Mouse (Mus musculus) gastrocnemius, postnatal 14 days (tissue): ENCODE results near the gene Pidd1. TPM values are rescaled to one million over a fixed set of nuclear protein-coding genes. Genes with fewer than 3 reads are reported as not detected.
A peak's percentile ranks its signal among the peaks of the same experiment; 100 is the strongest.
"Not testable (repeated sequence)": the region's sequence is repeated elsewhere in the genome, so short reads cannot be mapped to it uniquely, and the experiment has no call there.

ENCODE experiments used
- DNase-seq: peaks from one replicate; pipeline ENCODE4 v3.0.0; 2021; ENCODE audit warnings: mixed read lengths
- intact Hi-C: fragments of 180-260 bp; cut with DNase I; formaldehyde crosslinking; loops from one replicate; pipeline ENCODE4 v1.15.1; 2025; ENCODE audit warnings: low total_unique reads
- total RNA-seq, 2 experiments: library from RNA; stranded (reverse); gene quantifications; 2 replicates each; pipeline ENCODE4 v1.2.3; 2021

The Pidd1 gene
- total RNA-seq, 2 experiments from 2014 or later: 0.55 to 0.75 TPM

DNA sequence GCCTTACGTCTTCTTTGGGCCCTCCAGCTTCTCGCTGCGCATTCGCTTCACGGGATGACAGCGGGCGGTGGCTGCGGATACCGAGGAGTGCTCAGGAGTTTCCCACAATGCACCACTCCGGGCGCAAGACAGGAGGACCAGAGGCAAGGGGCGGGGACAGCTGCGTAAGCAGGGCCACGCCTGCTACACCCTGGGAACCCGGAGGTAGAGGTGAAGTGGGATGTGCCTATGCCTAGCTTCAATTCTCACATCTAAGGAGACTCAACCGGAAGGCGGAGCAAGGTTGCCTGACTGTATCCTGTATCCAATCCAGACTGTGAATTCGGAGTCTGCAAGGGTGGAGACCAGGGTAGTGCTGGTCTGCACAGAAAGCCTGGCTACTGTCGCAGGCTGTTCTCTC is 14.5 kb downstream of the Pidd1 start, which contains the start of gene Cend1:
Cend1 (minus strand) TSS at position 182 of the 400 bp plus-strand sequence.
- DNase-seq: no peak
- intact Hi-C loops: no loop called here

DNA sequence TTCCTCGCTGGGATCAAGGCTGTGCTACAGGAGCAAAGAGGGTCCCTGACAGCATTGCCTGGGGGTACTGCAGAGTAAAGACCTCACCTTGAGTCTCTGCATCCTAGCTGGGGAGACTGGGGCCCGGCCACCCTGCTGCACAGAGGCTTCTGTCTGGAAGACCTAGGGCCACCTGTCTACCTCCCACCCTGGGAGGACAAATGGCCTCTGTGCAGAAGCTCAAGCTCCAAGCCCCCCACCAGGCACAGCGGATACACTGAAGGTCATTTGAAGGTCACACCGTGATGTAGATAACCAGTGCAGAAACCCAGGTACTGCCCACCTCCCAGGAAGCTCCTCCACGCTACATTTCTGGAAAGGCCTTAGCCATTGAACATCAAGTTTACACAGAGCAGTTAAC is 15.1 kb downstream of the Pidd1 start:
- DNase-seq: no peak
- intact Hi-C loops: no loop called here

DNA sequence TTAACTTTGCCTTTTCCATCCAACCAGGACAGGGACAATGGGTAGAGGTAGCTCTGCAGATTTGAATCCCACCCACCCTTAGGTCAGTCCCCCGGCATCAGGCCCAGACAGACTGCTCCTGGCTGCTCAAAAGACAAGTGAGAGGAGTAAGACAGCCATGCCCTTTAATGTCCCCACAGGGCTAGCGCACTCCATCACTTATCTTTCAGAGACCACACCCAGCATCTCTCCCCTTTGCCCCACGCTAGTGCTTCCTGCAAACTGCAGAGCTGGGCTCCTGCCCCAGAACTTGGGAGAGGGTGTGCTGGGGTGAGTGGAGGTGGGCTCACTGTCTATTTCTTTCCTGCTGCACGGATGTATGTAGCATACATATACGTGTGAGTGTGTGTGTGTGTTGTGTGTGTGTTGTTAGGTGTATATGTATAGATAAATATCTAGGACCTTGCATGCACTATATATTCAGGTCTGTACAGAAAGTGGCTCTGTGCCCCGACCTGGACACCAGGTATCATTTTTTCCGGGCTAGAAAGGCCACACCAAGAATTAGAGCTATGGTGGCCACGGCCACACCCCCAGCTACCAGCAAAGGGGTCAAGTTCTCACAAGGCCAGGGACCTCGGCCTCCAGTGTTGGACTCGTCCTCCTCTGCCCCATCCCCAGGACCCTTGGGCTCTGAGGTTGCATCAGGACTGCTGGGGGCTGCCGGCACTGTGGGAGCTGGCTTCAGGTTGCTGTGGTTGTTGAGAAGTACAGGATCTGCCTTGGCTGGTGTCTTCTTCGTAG is 16.7 kb downstream of the Pidd1 start:
- DNase-seq: no peak
- intact Hi-C loops: no loop called here

DNA sequence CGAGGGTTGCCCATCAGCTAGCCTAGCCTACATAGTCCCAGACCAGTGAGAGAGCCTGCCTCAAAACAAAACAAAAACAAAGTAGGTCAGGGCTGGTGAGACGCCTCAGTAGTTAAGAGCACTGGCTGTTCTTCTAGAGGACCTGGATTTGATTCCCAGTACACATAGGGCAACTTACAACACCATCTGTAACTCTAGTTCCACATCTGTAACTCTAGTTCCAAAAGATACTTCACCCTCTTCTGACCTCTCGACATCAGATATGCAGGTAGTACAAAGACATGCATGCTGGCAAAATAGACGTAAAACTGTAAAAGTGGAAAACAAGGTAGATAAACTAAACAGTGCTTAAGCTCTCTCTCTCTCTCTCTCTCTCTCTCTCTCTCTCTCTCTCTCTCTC is 20.0 kb downstream of the Pidd1 start:
- DNase-seq: no peak
- intact Hi-C loops: no loop called here

DNA sequence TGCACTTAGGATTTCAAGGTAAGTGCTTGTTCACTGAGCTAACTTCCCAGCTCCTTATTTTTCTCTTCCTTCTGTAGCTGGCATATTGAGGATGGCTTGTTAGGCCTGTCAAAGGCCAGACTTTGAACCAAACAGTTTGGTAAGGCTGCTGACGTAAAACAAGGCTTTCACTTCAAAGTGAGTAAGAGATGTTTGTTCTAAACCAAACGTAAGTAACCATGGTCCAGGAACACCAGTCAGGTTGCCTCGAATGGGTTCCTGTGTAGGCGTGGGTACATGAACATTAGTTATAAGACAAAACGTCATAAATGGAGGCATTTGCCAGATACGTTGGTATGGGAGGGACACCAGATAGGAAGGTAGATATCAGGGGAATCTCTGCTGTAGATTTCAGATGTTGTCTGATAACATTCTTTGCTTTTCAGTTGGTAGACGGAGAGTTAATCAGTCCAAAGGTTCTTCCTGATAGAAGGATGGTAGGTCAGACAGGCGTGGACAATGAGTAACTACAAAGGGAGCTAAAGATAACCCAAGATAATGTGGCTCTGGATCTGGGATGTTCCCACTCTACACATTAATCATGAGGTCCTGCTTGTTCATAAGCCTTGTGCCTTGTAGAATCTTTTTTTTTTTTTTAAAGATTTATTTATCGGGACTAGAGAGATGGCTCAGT is 23.7 kb downstream of the Pidd1 start:
- no peak for DNase-seq
- intact Hi-C loops: no loop called here

DNA sequence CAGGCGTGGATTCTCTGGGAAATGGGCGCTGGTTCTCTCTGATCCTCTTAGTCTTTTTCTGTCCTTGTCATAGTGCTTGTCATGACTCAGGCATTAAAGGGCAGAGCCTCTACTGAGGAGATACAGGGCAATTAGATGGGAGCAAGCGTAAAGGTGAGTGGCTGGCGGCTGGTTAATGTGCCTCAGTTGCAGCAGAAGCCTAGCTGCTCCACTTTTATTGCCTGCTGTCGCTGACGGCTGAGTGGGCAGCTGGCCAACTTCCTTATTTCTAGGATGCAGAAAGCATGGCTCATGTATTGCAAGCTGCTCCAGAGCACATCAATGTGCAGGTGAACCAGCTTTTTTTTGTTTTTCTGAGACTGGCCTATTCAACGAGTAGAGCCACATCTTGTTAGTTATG is 24.9 kb downstream of the Pidd1 start:
- no peak for DNase-seq
- intact Hi-C loops: no loop called here

DNA sequence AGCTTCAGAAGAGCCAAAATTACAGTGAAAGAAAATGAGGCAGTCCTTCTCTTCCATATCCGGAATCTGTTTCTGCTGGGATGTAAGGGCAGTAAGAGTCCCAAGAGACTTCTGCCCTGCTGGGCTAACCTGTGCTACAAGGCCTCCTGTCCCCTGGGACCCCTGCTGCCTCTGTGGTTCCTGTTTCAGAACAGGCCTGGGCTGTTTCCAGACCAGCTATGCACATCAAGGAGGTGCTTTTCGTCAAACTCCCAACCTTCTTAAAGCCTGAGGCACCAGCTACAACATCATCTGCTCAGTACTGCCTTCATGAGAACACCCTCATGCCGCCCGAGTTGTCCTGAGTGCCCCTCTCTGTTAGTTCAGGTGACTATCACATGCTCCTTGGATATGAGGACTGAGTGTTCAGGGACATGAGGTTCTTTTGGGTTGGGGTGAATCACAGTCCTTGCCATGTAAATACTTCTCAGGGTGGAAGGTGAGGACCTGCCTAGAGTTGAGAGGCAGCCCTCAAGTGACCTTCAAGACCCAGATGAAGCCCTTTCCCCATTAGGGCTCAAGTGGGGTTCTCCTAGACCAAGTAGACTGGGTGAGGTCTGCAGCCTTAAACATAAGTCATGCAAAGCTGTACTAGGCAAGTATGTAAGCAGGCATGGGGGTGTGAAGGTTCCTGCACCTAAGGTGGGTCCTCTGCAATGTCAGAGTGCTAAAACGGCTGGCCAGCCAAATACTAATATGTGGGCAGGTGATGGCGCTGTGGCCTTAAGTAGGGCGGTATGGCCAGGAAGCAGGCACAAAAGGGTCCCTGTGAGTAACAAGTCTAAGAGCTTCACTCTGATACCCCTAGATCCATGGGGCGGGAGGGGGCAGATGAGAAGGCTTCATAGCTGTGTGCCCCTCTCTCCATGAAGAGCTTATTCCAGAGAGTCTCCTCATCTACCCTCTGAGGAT is 25.8 kb downstream of the Pidd1 start:
- intact Hi-C loops: no loop called here
- no peak for DNase-seq

DNA sequence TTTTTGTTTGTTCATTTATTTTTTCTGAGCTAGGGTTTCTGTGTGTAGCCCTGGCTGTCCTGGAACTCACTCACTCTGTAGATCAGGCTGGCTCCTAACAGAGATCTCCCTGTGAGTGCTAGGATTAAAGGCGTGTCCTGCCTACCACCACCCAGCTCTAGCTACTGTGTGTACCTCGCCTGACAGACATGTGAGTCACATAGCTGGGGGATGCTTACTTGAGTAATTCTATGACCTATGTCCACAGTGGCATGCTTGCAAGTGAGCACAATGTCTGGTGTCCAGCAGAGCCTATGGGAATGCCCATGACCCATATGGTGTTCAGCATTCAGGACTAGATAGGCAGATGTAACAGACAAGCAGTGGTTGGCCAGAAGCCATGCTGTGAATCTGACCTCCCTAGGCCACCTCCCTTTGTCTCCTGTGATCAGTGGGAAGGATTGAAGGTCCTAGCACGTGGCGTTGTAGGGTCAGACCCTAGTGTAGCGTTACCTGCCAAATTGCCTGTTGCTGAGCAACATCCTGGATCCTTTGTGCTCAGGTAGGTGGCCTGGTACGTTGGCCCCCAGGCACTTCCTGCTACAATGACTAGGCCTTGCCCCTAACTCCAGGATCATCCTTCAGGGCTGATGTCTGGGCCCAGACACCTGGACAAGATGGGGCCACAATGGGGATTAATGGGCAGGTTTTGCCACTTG is 27.5 kb downstream of the Pidd1 start:
- no peak for DNase-seq
- intact Hi-C loops: no loop called here

DNA sequence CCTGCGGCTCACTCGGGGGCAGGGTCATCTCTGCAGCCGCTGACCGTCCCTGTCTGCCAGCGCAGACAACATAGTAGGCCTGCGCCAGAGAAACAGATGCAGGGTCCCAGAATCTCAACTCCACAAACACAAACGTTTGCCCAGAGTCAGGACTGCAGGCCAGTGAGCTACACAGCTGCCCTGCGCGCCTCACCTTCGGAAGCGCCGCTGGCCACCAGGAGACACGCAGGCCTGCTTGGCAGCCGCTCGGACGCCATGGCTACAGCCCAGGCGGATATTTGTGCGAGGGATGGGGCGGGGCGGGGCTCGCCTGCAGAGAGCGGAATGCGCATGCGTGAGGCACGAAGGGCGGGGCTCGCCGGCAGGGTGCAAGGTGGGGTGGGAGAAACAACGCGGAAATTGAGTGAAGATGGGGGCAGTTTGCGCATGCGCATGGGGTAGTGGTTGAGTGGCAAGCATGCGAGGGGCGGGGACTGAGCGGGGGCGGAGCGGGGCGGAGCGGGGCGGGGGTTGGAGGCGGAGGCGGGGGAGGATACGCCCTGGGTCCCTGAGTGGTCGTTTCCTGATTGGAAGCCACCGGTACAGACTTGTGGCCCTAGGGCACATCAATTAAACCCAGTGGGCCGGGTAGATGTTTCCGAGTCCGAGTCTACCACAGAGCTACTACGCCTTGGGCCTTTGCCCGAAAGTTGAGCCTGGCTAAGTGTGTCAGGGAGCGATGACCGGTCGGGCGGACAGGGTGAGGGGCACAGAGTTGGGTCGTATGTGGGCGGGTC is 29.8 kb downstream of the Pidd1 start, which contains the start of gene Gatd1:
Gatd1 (minus strand) TSS at position 328 of the 776 bp plus-strand sequence.
- intact Hi-C loops: no loop called here
- DNase-seq: peak; percentile 100

DNA sequence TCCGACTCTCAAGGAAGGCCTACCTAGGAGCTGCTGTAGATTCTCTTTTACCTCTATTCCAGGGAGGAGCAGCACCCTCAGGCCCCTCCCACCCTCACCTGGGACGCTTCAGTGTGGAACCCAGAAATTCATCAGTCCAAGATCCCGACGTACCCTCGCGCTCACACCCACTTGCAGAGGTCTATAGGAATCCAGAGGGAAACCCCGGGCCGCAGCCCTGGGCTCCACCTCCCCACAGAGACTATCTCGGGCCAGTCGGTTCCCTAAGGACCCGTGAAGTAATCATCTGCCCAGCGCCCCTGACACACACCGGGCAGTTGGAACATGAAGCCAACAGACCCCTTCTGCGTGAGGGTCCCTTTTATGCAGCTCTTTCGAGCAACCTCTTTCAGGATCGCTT is 30.5 kb downstream of the Pidd1 start:
- intact Hi-C loops: no loop called here
- DNase-seq: no peak

DNA sequence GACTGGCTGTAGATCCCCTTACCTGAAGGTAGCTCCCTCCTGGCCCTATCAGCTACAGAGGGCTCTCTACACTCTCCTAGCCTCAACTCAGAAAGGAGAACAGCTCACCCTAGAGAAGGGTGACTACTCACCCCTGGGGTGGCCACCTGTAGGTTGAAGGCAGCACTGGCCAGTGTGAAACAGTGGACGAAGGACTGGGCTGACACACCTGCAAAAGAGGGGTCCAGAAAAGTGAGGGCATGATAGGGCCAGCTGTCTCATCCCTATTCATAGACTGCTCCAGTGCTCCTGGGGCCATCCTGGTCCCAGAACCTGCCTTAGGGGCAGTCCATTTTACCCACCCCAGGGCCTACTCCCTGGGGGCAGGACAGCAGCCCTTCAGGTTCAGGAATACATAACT is 32.2 kb downstream of the Pidd1 start:
- intact Hi-C loops: no loop called here

DNA sequence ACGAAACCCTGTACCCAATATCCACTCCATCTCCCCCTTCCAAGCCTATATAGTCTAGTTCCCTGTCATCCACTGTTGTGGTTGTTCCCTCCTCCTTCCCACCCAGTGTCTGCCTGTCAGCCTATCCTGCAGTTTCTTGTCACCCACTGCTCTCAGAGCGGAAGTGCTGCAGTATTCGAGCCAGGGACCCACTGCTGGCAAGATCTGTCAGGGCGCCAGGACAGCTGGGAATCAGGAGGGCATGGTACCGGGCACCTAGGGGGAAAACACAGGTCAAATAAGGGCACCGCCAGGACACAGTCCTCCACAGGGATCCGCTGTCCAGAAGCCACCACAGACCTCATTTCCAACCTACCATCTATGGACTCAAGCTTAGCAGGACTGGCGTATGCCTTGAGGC is 33.2 kb downstream of the Pidd1 start:
- DNase-seq: no peak
- intact Hi-C loops: no loop called here

More for the DNA sequence above, 32.2 kb downstream of the Pidd1 start:
- DNase-seq: no peak

DNA sequence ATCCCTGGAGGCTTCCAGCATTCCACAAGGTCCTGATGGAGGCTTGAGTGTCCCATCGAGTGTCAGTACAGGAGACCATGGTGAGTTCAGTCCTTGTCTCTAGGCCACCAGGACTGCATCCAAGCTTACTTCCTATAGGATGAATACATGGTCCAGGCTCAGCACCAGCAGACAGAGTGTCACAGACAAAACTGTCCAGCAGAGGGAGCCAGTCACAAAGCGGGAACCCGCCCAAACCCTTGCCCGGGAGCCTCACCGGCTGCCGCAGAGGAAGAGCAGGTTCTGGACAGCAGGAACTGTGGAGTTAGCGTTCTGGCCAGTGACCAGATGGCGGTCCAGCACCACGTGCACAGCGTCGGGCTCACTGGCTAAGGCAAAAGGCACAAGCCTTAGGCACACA is 35.0 kb downstream of the Pidd1 start:
- intact Hi-C loops: loop anchor here (5.0 to 10.0 kb wide), 2 partner anchors 33 to 116 kb away; partner anchors contain the start of gene Pidd1
- DNase-seq: peak; percentile 84

DNA sequence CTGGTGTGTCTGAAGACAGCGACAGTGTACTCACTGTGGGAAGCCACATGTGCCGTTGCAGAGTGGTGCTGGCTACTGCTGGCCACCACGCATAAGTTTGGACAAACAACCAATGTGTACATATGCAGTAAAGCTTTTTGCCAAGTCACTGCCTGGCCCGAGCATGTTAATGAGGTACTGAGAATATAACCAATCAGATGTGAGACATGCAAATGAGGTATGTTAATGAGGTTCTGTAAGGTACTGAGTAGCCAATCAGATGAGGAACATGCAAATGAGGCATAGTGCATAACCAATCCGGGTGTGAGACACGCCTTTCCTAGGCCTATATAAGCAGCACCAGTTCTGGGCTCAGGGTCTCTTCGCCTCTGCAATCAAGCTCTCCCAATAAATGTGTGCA is 36.2 kb downstream of the Pidd1 start:
- intact Hi-C loops: loop anchor here (5.0 to 10.0 kb wide), 2 partner anchors 35 to 117 kb away; partner anchors contain the start of gene Pidd1
- DNase-seq: not testable (repeated sequence)

DNA sequence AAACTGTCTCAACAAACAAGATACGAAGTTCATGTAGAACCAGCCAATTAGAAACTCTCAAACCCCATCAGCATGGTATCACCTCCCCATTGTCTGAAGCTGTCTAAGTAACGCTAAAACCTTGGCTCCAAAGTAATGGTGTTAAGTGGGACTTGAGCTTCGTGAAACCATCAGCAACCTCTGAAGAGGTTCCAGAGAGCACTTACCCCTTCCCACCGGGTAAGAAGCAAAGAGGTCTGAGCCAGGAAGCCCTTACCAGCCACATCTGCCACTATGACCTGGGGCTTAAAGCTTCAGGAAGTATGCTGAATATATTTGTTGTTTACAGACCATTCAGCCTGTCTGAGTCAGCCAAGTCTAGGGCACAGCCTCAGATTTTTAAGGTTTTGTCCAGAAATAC is 38.4 kb downstream of the Pidd1 start:
- intact Hi-C loops: loop anchor here (5.0 to 10.0 kb wide), 2 partner anchors 37 to 119 kb away; partner anchors contain the start of gene Pidd1

DNA sequence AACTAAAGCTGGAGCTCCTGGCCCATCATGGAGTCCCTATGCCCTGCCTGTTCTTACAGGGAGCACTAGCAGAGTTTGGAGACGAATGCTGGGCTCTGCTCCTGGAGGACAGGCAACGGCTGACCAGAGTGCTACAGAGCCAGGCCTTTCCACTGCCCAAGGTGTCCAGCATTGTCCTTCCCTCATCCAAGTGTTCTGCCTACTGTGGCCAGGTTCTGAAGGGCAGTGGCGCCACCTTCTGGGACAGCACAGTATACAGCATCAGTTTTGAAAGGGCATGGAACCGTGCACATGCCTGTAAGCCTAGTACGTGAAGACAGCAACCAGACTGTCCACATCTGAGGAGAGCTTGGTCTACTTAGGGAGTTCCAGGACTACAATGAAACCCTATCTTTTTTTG is 40.5 kb downstream of the Pidd1 start:
- DNase-seq: peak; percentile 57
- intact Hi-C loops: loop anchor here (10.0 kb wide), 1 partner anchor 121 kb away; no protein-coding TSS in a partner anchor

More for the DNA sequence above, 38.4 kb downstream of the Pidd1 start:
- no peak for DNase-seq

DNA sequence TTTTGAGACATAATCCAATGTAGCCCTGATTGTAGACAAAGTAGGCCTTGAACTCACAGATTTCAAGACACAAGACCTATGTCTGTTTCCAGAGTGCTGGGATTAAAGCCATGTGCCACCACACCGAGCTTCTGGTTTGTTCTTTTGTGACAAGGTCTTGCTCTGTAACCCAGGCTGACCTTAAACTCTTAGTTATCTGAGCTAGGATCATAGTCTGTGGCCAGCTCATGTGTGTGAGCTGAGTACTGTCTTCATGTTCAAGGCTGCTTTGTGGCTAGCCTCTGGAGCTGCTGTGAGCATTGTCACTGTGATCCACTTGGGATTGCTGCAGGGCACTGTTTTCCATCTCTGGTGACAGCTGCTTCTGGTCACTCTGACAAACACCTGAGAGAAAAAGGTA is 48.5 kb downstream of the Pidd1 start:
- intact Hi-C loops: no loop called here
- DNase-seq: no peak

DNA sequence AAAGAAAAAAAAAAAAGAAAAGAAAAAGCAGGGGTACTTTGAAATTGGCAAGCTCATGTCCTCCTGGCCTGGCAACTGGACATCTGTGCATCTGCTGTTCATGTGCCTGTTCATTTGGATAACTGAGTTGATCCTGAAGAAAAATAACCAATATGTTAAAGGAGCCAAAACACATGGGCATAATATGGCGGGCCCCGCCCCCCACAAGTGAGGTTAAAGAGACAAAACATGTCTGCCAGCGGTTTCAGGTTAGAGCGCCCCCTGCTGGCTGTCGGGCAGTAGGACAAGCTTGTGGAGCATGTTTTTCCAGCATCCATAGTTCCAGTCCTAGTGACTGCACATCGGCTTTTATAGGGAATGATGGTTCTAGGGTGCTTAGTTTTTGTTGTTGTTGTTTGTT is 49.1 kb downstream of the Pidd1 start:
- DNase-seq: peak; percentile 63

More for the DNA sequence above, 49.1 kb downstream of the Pidd1 start:
- intact Hi-C loops: no loop called here
